Mouse (Mus musculus): ENCODE measurements around the gene Lpcat4.

DNA sequence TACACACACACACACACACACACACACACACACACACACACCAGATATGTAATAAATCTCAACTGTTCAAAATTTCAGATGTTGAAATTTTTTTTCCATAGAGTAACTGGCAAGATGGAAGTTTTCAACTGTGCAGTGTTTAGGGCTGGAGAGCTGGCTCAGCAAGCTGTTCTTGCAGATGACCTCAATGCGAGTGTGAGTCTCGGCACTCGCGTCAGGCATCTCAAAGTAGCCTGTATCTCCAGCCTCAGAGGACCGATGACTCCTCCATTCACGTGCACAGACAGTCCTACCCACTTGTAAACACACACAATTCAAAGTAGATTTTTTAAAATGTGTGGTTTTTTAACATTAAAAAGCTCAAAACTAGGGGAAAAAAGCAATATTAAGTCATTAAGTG lies 34.2 kb downstream of the Lpcat4 start:
- TF ChIP-seq POLR2A (IDR thresholded peaks at IDR 0.05; ENCODE audit: control insufficient read depth, low read depth, low read length): no peak
- no peak for TF ChIP-seq CTCF (IDR thresholded peaks at IDR 0.05; ENCODE audit: control insufficient read depth, insufficient read depth, insufficient replicate concordance, low read depth, low read length)
